Mouse (Mus musculus) left cerebral cortex, adult 2 months (tissue): ENCODE results near the gene Zic1. TPM values are rescaled to one million over a fixed set of nuclear protein-coding genes. Genes with fewer than 3 reads are reported as not detected.

ENCODE experiments used
- DNase-seq, 2 experiments: peaks; one replicate each; pipeline ENCODE4 v3.0.0; 2021 to 2022; ENCODE audit warnings: low spot score in 2 of 2, mixed read lengths in 1 of 2; ENCODE audit errors: extremely low spot score in 1 of 2
- H3K27ac ChIP-seq: fragments of 200-600 bp; 2 replicates; pipeline ENCODE4 v1.8.1; 2022
- H3K4me3 ChIP-seq: fragments of 200-600 bp; 2 replicates; pipeline ENCODE4 v1.8.1; 2022
- CTCF ChIP-seq: fragments of 200-600 bp; IDR thresholded peaks from 2 replicates; pipeline ENCODE4 v1.8.1; 2022; ENCODE audit warnings: antibody characterized with exemption, mild to moderate bottlenecking, moderate library complexity
- intact Hi-C: fragments of 180-260 bp; cut with DNase I; formaldehyde crosslinking; loops from one replicate; pipeline ENCODE4 v1.15.1; 2025
- total RNA-seq, 2 experiments: library from RNA; stranded (reverse); gene quantifications; 2 replicates each; pipeline ENCODE4 v1.2.3; 2021

The Zic1 gene
- total RNA-seq, 2 experiments from 2014 or later: 15.8 to 16.0 TPM

GRCm38 (mm10) chr9:91364127-91364970 lies 1.3 kb downstream of the Zic1 start:
- TF ChIP-seq CTCF: no peak
- intact Hi-C loops: loop anchor here (5.0 kb wide), 1 partner anchor 232 kb away; no protein-coding TSS in a partner anchor
- Histone ChIP-seq H3K4me3 (peak overlapping the region; percentile 29), H3K27ac (no peak overlapping the region)
- no peak for DNase-seq

DNA sequence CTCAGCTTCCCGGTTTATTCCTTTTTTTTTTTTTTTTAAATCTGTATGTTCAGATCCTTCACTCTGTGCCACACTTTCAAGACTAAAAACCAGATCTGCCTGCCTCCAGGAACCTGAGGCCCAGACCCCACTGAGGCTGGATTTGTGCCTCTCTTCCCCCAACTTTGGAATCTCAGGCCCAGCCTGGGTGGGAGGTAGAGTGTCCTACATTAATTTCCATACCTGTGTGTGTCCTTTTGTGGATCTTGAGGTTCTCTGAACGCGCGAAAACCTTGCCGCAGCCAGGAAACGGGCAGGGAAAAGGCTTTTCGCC lies 1.8 kb downstream of the Zic1 start:
- TF ChIP-seq CTCF: no peak
- peak overlapping the region; percentile 29 for H3K4me3 ChIP-seq
- no peak overlapping the region for H3K27ac ChIP-seq
- intact Hi-C loops: loop anchor here (5.0 kb wide), 1 partner anchor 231 kb away; no protein-coding TSS in a partner anchor
- DNase-seq: no peak

DNA sequence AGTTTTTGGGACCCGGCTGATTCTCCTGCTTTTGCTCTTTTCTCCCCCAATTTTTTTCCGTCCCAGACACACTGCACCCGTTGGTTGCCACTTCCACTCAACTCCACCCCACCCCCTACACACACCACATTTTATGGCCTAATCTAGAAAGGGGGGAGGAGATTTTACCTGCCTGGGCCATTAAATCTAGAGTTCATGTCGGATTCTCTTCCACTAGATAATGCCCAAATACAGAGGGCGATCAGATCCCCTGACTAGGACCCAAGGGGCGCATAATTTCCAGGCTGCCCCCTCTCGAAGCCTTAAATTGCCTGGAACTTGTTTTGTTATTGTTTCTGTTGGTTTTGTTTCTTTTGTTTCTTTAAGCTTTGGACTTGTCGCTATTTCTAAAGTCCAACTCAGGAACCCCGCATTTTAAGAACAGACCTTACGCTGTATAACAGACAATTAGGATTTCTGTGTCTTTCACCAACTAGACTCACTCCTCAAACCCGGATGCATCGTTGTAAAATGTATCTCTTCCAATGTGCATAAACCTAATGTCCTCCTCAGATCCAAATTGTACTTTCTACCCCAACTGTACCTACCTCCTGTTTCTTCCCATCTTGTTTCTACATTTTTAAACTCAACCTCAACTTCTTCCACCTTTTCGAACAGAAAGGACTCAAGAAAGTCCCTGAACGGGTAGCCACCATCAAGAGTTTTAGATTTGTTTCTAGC lies 2.4 kb downstream of the Zic1 start:
- Histone ChIP-seq H3K4me3 (peak overlapping the region; percentile 13; the same call in 1 of the 2 replicates), H3K27ac (no peak overlapping the region)
- DNase-seq: no peak
- intact Hi-C loops: loop anchor here (5.0 kb wide), 1 partner anchor 231 kb away; no protein-coding TSS in a partner anchor
- no peak for TF ChIP-seq CTCF

- no peak for DNase-seq
- intact Hi-C loops: loop anchor here (5.0 kb wide), 1 partner anchor 230 kb away; no protein-coding TSS in a partner anchor
- Histone ChIP-seq H3K4me3 (peak within 1 kb of the TSS; percentile 36), H3K27ac (no peak within 1 kb of the TSS; the same call in 1 of the 2 replicates)
- no peak for TF ChIP-seq CTCF
Observed at GRCm38 (mm10) chr9:91361856-91362601, 3.6 kb downstream of the Zic1 start, which contains the start of gene Zic4. TSS of gene Zic4 (plus strand) at chr9:91362413.

GRCm38 (mm10) chr9:91361033-91361855 lies 4.4 kb downstream of the Zic1 start:
- Histone ChIP-seq H3K27ac (no peak overlapping the region), H3K4me3 (peak overlapping the region; percentile 36)
- no peak for TF ChIP-seq CTCF
- DNase-seq: no peak
- intact Hi-C loops: loop anchor here (5.0 kb wide), 1 partner anchor 229 kb away; no protein-coding TSS in a partner anchor

- H3K27ac ChIP-seq: no peak overlapping the region
- intact Hi-C loops: loop anchor here (5.0 kb wide), 1 partner anchor 228 kb away; no protein-coding TSS in a partner anchor
- no peak for DNase-seq
- no peak overlapping the region for H3K4me3 ChIP-seq
- TF ChIP-seq CTCF: no peak
Observed at GRCm38 (mm10) chr9:91360151-91361032, 5.2 kb downstream of the Zic1 start.

GRCm38 (mm10) chr9:91358851-91359687 lies 6.5 kb downstream of the Zic1 start:
- no peak for DNase-seq
- no peak for TF ChIP-seq CTCF
- no peak overlapping the region for H3K27ac ChIP-seq
- peak overlapping the region; percentile 9; the same call in 1 of the 2 replicates for H3K4me3 ChIP-seq
- intact Hi-C loops: loop anchor here (5.0 kb wide), 1 partner anchor 662 kb away; no protein-coding TSS in a partner anchor

DNA sequence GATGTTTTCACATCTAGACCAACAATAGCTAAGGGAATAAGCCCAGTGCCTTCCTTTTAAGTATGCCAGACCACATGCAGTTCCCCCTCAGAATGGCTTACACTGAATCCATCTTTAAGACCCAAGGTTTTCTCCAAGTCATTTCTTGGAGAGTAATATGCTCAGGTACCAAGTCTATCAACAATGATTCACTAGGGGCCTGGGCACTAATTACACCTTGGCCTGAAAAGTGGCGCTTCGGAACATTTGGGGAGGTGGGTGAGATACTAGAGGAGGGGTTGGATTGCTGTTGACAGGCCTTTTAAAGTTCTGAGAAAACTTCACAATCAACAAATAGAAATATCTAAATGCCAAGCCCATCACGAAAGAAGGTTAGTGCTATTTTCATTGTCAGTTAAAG lies 8.3 kb downstream of the Zic1 start:
- no peak overlapping the region for H3K27ac ChIP-seq
- intact Hi-C loops: loop anchor here (5.0 kb wide), 1 partner anchor 660 kb away; no protein-coding TSS in a partner anchor
- TF ChIP-seq CTCF: no peak
- DNase-seq: no peak
- no peak overlapping the region for H3K4me3 ChIP-seq

- no peak for DNase-seq
- Histone ChIP-seq H3K4me3 (no peak overlapping the region), H3K27ac (no peak overlapping the region)
- intact Hi-C loops: loop anchor here (5.0 kb wide), 1 partner anchor 659 kb away; no protein-coding TSS in a partner anchor
- TF ChIP-seq CTCF: no peak
Observed at GRCm38 (mm10) chr9:91356353-91356740, 9.3 kb downstream of the Zic1 start.
